Mouse (Mus musculus): ENCODE measurements around the gene Slc6a6.

DNA sequence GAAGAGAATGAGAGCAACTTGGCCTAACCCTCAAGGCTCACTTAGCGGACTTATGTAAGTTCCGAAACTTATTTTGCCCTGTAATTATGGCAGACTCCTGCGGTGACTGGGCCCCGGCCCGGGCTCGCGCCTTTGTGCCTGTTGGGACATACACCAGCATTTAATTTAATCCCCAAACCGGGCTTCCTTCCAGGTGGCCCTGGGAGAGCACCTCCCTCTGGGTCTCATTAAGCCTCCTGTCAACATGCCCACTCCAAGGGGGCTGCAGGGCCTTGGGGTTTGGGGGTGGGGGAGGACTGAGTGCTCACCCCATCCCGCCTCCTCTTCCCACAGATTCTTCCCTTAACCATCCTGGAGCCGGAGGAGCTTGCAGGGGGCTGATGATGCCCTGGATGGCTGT is 37.8 kb upstream of the Slc6a6 start:
- TF ChIP-seq CTCF (IDR thresholded peaks at IDR 0.05; ENCODE audit: insufficient read depth, low read depth, low read length) (no peak), POLR2A (IDR thresholded peaks at IDR 0.05; ENCODE audit: insufficient read depth, low read depth, low read length) (no peak)

Data from olfactory bulb, adult 2 months (tissue).